Mouse (Mus musculus): ENCODE results near the gene Fos.

Gene Fos

DNA sequence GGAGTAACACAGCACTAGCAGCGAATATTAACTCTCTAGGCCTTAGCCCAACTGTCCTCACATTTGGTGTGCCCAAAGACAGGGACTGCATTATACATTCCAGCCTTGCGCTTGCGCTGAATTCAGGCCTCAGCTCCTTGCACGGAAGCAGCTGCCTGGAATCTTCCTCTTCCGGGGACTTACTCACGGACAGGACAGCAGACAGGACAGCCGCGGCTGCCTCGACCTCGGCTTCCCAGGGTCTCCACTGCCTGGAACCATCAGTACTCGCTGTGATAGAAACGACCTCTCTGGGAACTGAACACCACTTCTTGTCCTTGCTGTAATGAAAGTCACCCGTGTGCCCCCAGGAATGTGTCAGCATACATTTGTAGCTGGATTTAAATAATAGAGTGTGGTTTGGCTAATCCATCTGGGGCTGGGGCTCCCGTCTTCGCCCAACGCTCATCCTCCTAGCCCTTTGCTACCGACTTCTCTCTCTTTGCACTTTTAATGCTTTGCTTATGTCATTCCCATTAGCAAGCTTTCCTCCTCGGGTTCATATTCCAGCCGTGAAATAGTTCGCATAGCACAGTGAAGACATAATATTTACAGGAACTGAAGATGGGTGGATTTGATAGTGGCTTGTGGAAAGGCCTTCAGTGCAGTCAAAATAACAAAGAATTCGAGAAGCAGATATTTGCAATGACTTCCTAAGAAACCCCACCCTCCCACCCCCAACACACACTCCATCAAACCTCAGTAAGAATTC lies 11.6 kb upstream of the Fos start:
- DNase-seq (ENCODE audit: low read depth, low spot score): no peak

DNA sequence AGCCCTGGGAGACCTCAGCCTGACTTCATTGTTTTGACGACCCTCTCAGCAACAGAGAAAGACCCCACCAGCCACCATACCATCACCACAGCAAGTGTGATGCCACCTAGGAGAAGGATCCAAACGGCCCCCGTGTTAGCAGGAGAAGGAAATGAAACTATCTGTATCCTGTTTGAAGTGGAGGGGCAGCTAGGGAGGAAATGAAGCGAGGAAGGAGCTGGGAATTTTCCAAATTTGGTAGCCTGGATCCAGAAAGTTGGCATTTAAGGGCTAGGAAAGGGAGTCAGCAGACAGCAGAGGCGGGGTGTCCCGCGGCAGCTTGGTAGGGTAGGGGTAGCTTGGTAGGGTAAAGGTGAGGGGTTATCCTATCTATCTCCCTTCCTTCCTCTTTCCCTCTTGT lies 10.9 kb upstream of the Fos start:
- no peak for DNase-seq (ENCODE audit: low read depth, low spot score)

DNA sequence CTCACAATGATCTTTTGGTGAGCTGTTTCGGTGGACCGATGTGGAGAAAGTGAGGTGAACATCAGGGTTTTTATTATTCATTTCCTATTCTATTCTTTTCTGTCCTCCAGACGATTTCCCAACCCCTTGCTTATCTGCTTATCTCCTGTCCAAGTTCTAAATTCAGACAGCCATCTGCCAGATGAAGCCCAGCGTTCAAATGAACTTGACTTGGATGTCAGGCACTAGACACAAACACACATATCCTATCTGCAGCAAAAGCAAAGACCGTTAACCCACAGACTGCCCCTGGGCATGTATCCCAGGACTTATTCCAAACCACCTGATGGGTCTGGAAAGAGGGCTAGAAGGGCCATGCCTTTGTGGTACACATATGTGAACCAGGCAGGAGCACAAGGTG lies 9.3 kb upstream of the Fos start:
- DNase-seq (ENCODE audit: low read depth, low spot score): no peak

DNA sequence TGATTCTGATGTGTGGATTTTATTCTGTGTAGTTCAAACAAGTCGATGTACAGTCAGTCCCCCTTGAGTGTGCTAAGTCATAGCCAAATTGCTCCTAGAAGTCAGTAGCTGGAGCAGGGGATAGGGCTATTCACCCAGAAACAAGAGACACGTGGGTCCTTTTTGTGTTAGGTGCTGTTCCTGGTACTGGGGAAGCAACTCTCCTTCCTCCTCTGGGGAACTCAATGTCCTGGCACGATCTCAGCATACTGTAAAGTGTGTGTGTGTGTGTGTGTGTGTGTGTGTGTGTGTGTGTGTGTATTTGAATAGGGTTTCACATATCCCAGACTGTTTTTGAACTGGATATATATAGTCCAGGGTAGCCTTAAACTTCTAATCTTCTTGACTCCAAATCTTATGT lies 8.8 kb upstream of the Fos start:
- DNase-seq (ENCODE audit: low read depth, low spot score): no peak

DNA sequence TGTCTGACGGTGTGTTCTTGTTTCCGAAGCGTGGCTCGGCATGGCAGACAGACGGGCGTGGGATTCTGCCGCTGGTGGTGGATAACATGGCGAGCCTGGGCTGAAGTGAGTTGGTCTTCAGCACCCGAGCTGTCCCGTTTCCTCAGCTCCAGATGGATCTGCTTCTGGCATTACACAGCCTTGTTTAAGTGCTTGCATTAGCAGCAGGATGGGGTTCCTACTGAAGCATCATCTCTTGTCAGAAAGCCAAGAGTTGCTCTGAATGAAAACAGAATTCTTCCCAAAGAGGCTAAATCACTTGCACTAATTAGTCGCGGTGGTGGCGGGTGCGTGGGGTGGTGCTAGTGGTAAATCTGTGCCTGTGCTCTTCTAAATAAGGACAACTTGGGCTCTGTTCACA lies 5.8 kb upstream of the Fos start:
- DNase-seq (ENCODE audit: low read depth, low spot score): no peak

DNA sequence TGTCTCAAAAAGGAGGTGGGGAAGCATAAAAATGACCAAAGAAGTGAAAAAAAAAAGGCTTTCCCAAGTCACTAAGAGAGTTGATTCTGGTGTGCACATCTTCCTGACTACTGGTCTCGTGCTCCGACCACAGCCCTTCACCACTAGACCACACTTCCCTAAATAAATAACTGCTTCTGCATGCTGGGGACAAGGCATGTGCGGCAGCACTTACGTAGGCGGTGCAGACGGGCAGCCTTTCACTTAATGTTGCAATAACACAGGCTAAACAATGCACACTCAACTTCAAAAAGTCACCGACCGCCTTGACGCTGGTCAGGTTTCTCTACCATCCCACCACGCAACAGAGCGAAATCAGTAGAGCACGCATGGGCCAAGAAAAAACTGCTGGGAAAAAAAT lies 5.0 kb upstream of the Fos start:
- DNase-seq (ENCODE audit: low read depth, low spot score): no peak

DNA sequence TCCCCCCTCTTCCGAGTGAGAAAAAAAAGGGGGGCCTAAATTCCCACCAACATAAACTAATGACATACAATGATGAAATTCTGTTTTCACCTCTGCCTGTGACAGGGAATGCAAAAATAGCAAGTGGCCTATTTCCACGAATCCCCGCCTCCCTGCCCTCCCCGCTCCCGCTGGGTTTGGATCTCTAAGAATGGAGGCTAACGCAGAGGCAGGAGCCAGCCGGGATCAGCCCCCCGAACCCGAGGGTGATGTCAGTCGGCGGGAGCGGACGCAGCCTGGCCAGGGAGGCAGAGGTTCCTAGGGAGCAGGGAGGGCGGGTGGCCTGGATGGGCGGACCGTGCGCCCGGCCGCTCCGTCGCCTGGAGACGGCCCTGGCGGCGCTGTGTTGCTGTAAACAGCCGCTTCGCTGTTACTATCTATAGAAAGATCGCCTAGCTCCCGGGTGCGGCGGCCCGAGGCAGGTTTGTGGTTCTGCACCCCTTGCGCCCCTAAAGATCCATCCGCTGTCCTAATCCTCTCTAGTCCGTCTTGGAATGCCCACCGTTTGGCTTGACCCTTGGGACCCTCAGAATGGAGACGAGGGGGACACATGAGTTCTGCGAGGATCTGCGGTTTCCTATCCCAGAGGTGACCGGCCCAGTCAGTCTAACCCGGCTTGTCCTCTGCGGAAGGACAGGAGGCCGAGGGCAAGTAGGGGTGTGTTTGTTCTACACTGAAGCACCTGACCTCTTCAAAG lies 1.6 kb upstream of the Fos start:
- peak; percentile 65 for DNase-seq (ENCODE audit: low read depth, low spot score)

DNA sequence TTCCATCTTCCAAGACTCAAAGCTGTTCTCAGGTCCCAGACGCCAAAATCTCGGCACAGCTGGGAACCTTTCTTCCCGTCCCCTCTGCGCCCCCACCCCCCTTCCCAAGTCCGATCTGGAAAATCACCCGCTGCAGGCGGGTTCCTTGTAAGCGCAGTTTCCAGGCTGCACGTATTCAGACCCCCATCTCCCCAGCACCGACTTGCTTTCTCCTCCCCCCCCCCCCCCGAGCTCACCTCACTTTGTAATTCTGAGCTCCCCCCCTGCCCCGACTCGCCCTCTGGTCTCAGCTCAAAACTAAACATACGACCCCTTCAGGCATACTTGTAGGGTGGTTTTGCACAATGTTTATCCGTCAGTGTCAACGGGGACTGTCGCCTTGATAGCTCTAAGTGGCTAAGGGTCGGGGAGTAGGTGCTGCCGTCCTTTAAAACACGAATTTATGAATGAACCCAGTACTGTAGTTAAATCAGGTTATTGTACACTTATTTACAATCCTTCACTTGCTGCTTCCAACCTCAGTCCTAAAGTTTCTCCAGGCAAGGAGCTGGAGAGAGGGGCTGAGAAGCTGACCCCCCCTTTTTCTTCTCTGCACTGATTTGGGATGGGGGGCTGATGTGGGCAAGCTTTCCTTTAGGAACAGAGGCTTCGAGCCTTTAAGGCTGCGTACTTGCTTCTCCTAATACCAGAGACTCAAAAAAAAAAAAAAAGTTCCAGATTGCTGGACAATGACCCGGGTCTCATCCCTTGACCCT lies 857 bp upstream of the Fos start:
- no peak for DNase-seq (ENCODE audit: low read depth, low spot score)

DNA sequence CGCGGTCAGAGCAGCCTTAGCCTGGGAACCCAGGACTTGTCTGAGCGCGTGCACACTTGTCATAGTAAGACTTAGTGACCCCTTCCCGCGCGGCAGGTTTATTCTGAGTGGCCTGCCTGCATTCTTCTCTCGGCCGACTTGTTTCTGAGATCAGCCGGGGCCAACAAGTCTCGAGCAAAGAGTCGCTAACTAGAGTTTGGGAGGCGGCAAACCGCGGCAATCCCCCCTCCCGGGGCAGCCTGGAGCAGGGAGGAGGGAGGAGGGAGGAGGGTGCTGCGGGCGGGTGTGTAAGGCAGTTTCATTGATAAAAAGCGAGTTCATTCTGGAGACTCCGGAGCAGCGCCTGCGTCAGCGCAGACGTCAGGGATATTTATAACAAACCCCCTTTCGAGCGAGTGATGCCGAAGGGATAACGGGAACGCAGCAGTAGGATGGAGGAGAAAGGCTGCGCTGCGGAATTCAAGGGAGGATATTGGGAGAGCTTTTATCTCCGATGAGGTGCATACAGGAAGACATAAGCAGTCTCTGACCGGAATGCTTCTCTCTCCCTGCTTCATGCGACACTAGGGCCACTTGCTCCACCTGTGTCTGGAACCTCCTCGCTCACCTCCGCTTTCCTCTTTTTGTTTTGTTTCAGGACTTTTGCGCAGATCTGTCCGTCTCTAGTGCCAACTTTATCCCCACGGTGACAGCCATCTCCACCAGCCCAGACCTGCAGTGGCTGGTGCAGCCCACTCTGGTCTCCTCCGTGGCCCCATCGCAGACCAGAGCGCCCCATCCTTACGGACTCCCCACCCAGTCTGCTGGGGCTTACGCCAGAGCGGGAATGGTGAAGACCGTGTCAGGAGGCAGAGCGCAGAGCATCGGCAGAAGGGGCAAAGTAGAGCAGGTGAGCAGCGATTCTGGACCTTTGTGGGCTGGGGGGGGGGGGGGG lies 875 bp downstream of the Fos start:
- no peak for DNase-seq (ENCODE audit: low read depth, low spot score)

DNA sequence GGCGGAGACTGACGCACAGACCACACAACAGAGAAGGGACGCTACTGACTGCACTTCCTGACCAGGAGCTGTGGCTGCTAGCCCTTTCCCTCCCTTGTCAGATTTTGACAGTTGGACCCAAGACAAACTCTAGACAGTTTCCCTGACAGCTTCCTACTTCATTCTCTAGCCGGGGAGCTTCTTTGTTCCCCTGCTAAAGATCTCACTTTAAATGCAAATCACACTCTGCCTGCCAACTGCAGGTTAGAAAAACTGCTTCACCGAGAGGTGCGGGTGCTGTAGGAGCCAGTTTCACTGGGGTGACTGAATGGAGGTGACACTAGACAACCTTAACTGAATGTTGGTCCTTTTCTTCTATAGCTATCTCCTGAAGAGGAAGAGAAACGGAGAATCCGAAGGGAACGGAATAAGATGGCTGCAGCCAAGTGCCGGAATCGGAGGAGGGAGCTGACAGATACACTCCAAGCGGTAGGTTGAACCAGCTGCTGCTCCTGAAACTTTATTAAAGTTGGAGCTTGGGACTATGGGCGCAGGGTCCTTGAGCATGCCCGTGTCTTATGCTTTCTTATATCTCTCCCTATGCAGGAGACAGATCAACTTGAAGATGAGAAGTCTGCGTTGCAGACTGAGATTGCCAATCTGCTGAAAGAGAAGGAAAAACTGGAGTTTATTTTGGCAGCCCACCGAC lies 1.7 kb downstream of the Fos start:
- DNase-seq (ENCODE audit: low read depth, low spot score): no peak

DNA sequence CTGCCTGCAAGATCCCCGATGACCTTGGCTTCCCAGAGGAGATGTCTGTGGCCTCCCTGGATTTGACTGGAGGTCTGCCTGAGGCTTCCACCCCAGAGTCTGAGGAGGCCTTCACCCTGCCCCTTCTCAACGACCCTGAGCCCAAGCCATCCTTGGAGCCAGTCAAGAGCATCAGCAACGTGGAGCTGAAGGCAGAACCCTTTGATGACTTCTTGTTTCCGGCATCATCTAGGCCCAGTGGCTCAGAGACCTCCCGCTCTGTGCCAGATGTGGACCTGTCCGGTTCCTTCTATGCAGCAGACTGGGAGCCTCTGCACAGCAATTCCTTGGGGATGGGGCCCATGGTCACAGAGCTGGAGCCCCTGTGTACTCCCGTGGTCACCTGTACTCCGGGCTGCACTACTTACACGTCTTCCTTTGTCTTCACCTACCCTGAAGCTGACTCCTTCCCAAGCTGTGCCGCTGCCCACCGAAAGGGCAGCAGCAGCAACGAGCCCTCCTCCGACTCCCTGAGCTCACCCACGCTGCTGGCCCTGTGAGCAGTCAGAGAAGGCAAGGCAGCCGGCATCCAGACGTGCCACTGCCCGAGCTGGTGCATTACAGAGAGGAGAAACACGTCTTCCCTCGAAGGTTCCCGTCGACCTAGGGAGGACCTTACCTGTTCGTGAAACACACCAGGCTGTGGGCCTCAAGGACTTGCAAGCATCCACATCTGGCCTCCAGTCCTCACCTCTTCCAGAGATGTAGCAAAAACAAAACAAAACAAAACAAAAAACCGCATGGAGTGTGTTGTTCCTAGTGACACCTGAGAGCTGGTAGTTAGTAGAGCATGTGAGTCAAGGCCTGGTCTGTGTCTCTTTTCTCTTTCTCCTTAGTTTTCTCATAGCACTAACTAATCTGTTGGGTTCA lies 2.5 kb downstream of the Fos start:
- DNase-seq (ENCODE audit: low read depth, low spot score): no peak

DNA sequence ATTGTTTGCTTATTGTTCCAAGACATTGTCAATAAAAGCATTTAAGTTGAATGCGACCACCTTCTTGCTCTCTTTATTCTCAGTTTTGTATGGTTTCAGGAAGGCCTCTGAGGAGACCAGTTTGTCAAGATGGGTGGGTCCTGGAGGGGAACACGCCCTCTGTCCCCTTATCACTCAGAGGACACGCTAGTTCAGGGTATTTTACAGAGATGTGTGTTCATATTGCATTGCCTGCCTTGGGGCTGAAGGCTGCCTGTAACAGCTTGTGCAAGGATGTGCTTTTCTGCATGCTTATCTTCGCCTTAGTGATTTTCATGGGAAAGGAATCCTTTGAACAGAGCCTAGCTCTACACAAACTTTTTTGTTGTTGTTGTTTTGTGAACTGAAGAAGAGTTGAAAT lies 3.5 kb downstream of the Fos start:
- DNase-seq (ENCODE audit: low read depth, low spot score): no peak

DNA sequence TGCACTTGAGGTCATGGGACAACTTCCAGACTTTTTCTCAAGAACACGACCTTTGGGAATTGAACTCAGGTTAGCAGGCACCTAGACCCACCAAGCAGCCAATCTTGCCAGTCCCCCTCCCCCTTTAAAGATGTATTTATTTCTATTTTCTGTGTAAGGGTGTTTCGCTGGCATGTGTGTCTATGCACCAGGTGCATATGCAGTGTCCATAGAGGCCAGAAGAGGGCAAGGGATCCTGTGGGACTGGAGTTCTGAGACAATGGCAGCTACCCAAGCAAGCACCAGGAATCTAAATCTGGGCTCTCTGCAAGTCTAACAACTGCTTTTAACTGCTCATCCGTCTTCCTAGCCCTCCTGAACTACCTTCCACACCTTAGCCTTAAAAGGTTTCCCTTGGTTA lies 4.1 kb downstream of the Fos start:
- no peak for DNase-seq (ENCODE audit: low read depth, low spot score)

DNA sequence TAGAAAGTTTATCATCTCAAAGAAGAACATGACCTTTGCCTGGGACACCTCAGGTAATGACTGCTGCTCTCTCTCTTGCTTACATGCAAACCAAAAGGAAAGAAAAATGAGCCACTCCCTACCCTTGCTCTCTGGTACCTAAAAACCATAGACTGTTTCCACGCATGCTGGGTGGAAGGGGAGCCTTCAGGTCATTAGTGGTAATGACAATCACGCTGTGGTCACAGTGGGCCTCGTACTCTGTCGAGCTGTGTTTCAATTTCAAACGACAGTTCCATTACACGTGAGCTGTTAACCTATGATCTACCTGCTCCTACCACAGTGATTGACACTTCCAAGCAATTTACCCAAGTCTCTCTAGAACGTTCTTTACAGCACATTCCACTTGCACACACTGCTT lies 5.0 kb downstream of the Fos start:
- DNase-seq (ENCODE audit: low read depth, low spot score): no peak

DNA sequence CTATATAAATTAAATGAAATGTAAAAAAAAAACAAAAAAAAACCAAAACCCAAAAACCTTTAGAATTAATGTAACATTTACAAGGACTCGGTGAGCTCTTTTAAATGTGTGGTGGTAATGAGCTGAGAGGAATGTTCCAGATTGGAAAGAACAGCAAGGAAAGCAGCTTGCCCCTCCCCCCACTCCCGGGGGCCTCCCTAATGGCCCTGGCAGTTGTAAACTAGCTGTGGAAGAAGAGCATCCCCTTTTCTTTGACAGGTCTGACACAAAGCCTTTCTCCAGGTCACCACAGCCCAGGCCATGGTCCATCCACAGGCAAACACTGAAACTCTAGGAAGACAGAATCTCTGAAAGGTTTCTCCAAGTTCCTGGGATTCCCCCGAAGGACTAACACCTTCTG lies 5.5 kb downstream of the Fos start:
- DNase-seq (ENCODE audit: low read depth, low spot score): no peak

DNA sequence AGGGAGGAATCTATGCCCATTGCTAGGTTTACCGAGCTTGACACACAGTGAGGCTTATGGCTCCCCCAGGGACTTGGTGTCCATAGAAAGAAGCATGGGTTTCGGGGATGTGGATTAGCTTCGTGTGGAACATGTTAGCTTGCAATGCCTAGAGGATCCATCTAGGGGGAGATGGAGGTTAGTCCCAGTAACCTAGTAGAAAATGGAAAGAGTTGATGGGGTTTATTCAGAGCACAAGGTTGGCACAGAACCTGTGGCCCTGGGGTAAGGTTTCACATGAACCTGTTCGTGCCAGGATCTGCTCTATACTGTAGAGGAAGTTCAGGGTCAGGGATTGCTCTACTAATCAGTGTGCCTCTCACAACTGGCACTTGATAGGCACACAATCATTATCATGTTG lies 9.5 kb downstream of the Fos start:
- no peak for DNase-seq (ENCODE audit: low read depth, low spot score)

DNA sequence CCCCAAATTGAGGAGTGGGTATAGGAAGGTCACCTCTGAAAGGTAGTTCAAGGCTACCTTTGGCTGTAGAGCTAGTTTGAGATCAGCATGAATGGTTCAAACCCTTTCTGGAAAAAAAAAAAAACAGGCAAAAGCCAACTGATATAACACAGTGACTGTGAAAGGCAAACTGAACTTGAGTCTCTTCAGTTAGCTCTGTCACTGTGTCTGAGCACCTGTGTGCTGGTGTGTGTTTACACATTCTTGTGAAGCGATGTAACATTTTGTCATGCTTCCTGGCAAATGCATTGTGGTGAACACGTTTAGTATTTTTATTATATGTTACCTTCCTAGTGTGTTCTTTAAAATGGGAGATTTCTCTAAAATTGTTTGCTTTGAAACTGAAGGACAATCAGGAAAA lies 11.0 kb downstream of the Fos start:
- no peak for DNase-seq (ENCODE audit: low read depth, low spot score)

DNA sequence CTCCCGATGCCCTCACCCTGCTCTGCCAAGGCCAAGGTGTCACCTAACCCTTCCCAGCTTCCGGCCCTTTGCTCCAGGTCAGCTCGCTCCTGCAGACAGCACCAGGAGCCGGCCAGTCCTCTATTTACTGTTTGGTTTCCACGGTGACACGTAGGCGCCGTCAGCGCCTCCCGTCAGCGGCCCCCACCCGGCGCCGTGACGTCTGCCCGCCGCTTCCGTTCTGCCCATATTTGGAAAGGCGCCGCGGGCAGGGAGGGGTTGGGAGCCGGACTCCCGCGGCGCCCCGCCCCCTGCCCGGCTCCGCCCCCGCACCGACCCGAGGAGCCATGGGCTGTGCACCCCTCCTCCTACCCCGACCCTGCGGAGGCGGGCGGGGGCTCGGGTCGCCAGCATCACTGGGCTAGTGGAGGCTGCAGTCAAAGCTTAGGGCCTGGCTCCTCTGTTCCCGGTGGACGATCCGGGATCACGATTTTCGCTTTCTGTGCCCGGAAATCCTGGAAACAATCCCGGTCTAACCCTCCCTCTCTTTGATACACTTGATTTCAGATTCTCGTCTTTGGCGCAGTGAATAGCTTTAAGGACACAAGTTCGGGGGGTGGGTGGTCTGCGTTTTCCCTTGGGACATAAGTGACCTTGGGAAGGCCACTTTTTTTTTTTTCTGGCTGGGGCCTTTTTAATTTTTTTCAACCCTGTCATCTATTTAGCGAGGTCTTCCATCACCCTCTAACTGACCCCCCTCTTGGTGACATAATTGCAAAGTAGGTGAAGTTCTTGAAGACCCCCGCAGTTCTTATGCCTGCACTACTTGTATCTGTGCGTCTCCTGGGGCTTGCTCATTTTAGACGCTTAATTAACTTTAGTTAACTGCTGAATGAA lies 12.4 kb downstream of the Fos start:
- peak; percentile 95 for DNase-seq (ENCODE audit: low read depth, low spot score)

DNA sequence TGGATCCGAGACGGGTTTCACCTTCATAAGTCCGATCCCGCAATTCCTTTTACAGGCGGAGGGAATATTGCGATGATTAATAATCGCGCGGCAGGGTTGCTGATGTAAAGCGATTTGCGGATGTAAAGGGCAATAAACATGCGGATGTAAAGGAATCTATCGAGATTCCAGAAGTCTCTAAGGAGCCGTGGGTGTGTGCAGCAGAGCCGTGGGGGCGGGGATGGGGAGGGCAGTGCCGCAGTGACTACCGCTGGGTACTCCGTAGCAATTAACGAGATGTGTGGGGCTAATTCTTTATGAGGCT lies 13.0 kb downstream of the Fos start:
- no peak for DNase-seq (ENCODE audit: low read depth, low spot score)
